8 mouse cellular contexts compared by ENCODE assay signal in genomic region chr1:136138191-136138830, GRCm38 (mm10). TPM values are rescaled to one million over a fixed set of nuclear protein-coding genes. Genes with fewer than 3 reads are reported as not detected.
DNase-seq lines count a peak whose midpoint lies in the region; ATAC-seq and TF ChIP-seq lines count a peak whose summit lies in the region.

No protein-coding gene starts in this region.

- H3K4me1 ChIP-seq in hindbrain, embryonic 10.5 days (replicated peaks): peaks cover 100% of the 10 kb centered on the region
- H3K4me1 ChIP-seq in hindbrain, embryonic 11.5 days (replicated peaks; ENCODE audit: control insufficient read depth, insufficient read depth, low read length): peaks cover 35% of the 10 kb centered on the region
- peaks cover 5 to 33% of the 10 kb centered on the region in 2 experiments; a peak in 3 of 4 replicates for H3K4me1 ChIP-seq in ES-E14 (ENCODE audit: control insufficient read depth in 2 of 2, insufficient read depth in 2 of 2, low read length in 2 of 2, poor library complexity in 1 of 2)
- H3K4me1 ChIP-seq in forebrain, embryonic 12.5 days: peaks cover 99% of the 10 kb centered on the region
- H3K4me1 ChIP-seq in liver, embryonic 15.5 days (replicated peaks): peaks cover 94% of the 10 kb centered on the region

- no peak overlapping the region for H3K9ac ChIP-seq in hindbrain, embryonic 11.5 days (ENCODE audit: low read depth, low read length)
- no peak overlapping the region for H3K9ac ChIP-seq in ES-E14 (ENCODE audit: insufficient read depth, low read depth, low read length, poor library complexity, severe bottlenecking)
- H3K9ac ChIP-seq in forebrain, embryonic 12.5 days: 0 out of 2 replicates have a peak overlapping the region, but pooled peaks have one; percentile 12
- no peak overlapping the region for H3K9ac ChIP-seq in liver, embryonic 15.5 days

- no peak for DNase-seq in hindbrain, embryonic 10.5 days (ENCODE audit: low spot score)
- no peak for DNase-seq in hindbrain, embryonic 11.5 days (ENCODE audit: low spot score)
- no peak for DNase-seq in ES-E14 (ENCODE audit: low read depth, low spot score)
- DNase-seq in layer of hippocampus, adult 11-12 months (ENCODE audit: low spot score): no peak
- no peak for DNase-seq in kidney, adult 9 months
- no peak for DNase-seq in frontal cortex, postnatal 36 days (ENCODE audit: low spot score in 2 of 2)

- H3K9me3 ChIP-seq in hindbrain, embryonic 10.5 days: no peaks in the 10 kb centered on the region
- H3K9me3 ChIP-seq in hindbrain, embryonic 11.5 days (ENCODE audit: control insufficient read depth, low read length): no peaks in the 10 kb centered on the region
- H3K9me3 ChIP-seq in ES-E14 (ENCODE audit: control insufficient read depth, insufficient read depth, low read depth, low read length): no peaks in the 10 kb centered on the region
- H3K9me3 ChIP-seq in forebrain, embryonic 12.5 days: no peaks in the 10 kb centered on the region
- H3K9me3 ChIP-seq in liver, embryonic 15.5 days (replicated peaks): no peaks in the 10 kb centered on the region

- peak overlapping the region; percentile 60 for H3K27ac ChIP-seq in hindbrain, embryonic 10.5 days
- H3K27ac ChIP-seq in hindbrain, embryonic 11.5 days (ENCODE audit: low read depth, low read length): no peak overlapping the region
- 0 out of 2 replicates have a peak overlapping the region, but pooled peaks have one; percentile 8 for H3K27ac ChIP-seq in ES-E14 (ENCODE audit: insufficient read depth, low read depth, low read length, poor library complexity, severe bottlenecking)
- H3K27ac ChIP-seq in forebrain, embryonic 12.5 days: peak overlapping the region; percentile 79
- H3K27ac ChIP-seq in liver, embryonic 15.5 days (replicated peaks): peak overlapping the region; percentile 53; the same call in 1 of the 2 replicates

- WGBS in hindbrain, embryonic 10.5 days: 41% methylated on average over 10 of the region's 10 CpGs
- 47% methylated on average over 10 of the region's 10 CpGs for WGBS in hindbrain, embryonic 11.5 days
- 48% methylated on average over 10 of the region's 10 CpGs for WGBS in forebrain, embryonic 12.5 days
- WGBS in liver, embryonic 15.5 days (ENCODE audit: insufficient replicate concordance): 37% methylated on average over 10 of the region's 10 CpGs

- H3K27me3 ChIP-seq in hindbrain, embryonic 10.5 days (ENCODE audit: insufficient read depth, poor library complexity, severe bottlenecking): peaks cover 29% of the 10 kb centered on the region
- no peaks in the 10 kb centered on the region for H3K27me3 ChIP-seq in hindbrain, embryonic 11.5 days (ENCODE audit: control insufficient read depth, insufficient read depth, low read length)
- H3K27me3 ChIP-seq in forebrain, embryonic 12.5 days: peaks cover 13% of the 10 kb centered on the region; the same call in 1 of the 2 replicates
- H3K27me3 ChIP-seq in liver, embryonic 15.5 days: no peaks in the 10 kb centered on the region

- no peak for ATAC-seq in hindbrain, embryonic 11.5 days (ENCODE audit: low FRiP score)
- no peak for ATAC-seq in forebrain, embryonic 12.5 days (ENCODE audit: low FRiP score)
- ATAC-seq in liver, embryonic 15.5 days (ENCODE audit: insufficient read depth): no peak

- no peak overlapping the region for H3K4me2 ChIP-seq in hindbrain, embryonic 11.5 days (replicated peaks; ENCODE audit: low read depth, low read length)
- peak overlapping the region; percentile 22; the same call in 1 of the 2 replicates for H3K4me2 ChIP-seq in forebrain, embryonic 12.5 days
- peak overlapping the region; percentile 10; the same call in 1 of the 2 replicates for H3K4me2 ChIP-seq in liver, embryonic 15.5 days

- peak overlapping the region; percentile 6; the same call in 1 of the 2 replicates for H3K4me3 ChIP-seq in hindbrain, embryonic 10.5 days
- no peak overlapping the region for H3K4me3 ChIP-seq in hindbrain, embryonic 11.5 days (ENCODE audit: low read depth, low read length)
- H3K4me3 ChIP-seq in ES-E14 (ENCODE audit: insufficient read depth in 1 of 2, low read depth in 1 of 2, low read length in 2 of 2, poor library complexity in 1 of 2, severe bottlenecking in 1 of 2): no peak overlapping the region
- no peak overlapping the region for H3K4me3 ChIP-seq in forebrain, embryonic 12.5 days (replicated peaks)
- no peak overlapping the region for H3K4me3 ChIP-seq in liver, embryonic 15.5 days (replicated peaks)

- no peaks in the 10 kb centered on the region for H3K36me3 ChIP-seq in hindbrain, embryonic 10.5 days
- H3K36me3 ChIP-seq in hindbrain, embryonic 11.5 days (ENCODE audit: control insufficient read depth, insufficient read depth, low read length): no peaks in the 10 kb centered on the region
- no peaks in the 10 kb centered on the region for H3K36me3 ChIP-seq in ES-E14 (ENCODE audit: control insufficient read depth, insufficient read depth, low read length, poor library complexity, severe bottlenecking)
- no peaks in the 10 kb centered on the region for H3K36me3 ChIP-seq in forebrain, embryonic 12.5 days (replicated peaks)
- no peaks in the 10 kb centered on the region for H3K36me3 ChIP-seq in liver, embryonic 15.5 days (replicated peaks)

- in situ Hi-C loops in ES-E14 (cut with MboI; ENCODE audit: low sequenced_read_pairs in 2 of 2, unreplicated experiment in 2 of 2): no loop called here

TF ChIP-seq in ES-E14, 5 proteins besides CTCF, POLR2A, EP300 and RAD21:
- TF ChIP-seq MAFK (IDR thresholded peaks at IDR 0.05; ENCODE audit: insufficient read depth, low read depth, low read length): no peak
- no peak for TF ChIP-seq ZNF384 (IDR thresholded peaks at IDR 0.05; ENCODE audit: low read depth, low read length)
- TF ChIP-seq HCFC1 (IDR thresholded peaks at IDR 0.05; ENCODE audit: borderline replicate concordance, insufficient read depth, low read length): no peak
- TF ChIP-seq ZC3H11A (IDR thresholded peaks at IDR 0.05; ENCODE audit: borderline replicate concordance, low read depth, low read length): no peak

RNA-seq across cellular contexts. Expression of gene Kif21b, which starts 7.1 kb away (rescaled TPM):
- 6.6 and 15.5 TPM in 2 replicates for polyA plus RNA-seq in hindbrain, embryonic 10.5 days (2016; fragmentation: Nextera tagmentation; extraction: Ambion mirVana)
- 17.7 and 24.4 TPM in 2 replicates for polyA plus RNA-seq in hindbrain, embryonic 11.5 days (2014; fragmentation: Nextera tagmentation; extraction: Ambion mirVana)
- total RNA-seq in ES-E14 (2012; rRNA removed): 3.0 and 4.4 TPM in 2 replicates
- polyA plus RNA-seq in forebrain, embryonic 12.5 days (2016; fragmentation: Nextera tagmentation; extraction: Ambion mirVana): 45.7 and 47.7 TPM in 2 replicates
- polyA plus RNA-seq in liver, embryonic 15.5 days (2015; fragmentation: Nextera tagmentation; extraction: Ambion mirVana): 1.1 and 1.5 TPM in 2 replicates
